Mouse (Mus musculus): ENCODE measurements around the gene Dnah10. TPM values are rescaled to one million over a fixed set of nuclear protein-coding genes. Genes with fewer than 3 reads are reported as not detected.

The Dnah10 gene
- polyA plus RNA-seq, 1 experiment: 0.25 TPM

DNA sequence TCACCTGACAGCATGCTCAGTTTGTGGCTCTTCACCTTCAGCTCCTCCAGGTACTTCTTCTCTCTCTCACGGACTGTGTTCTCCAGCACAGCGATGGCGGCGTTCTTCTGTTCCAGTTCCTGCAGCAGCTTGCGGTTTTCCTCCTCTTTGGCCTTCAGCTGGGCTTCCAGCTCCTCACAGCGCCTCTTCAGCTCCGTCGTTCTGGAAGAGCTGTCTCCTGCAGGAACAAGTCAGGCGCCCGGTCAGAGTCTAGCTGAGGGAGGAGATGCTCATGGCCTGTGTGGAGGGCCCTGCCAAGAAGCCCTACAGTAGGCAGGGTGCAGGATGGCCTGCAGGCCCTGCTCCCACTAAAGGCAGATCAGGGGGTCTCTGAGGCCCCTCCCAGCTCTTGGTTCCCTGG, 111.2 kb downstream of the Dnah10 start:
- 83% methylated on average over 10 of the region's 10 CpGs for WGBS
- H3K4me1 ChIP-seq (ENCODE audit: control insufficient read depth, insufficient read depth, low read length): no peaks in the 10 kb centered on the region
- no peaks in the 10 kb centered on the region for H3K27me3 ChIP-seq (replicated peaks; ENCODE audit: control insufficient read depth, insufficient read depth, low read length)

DNA sequence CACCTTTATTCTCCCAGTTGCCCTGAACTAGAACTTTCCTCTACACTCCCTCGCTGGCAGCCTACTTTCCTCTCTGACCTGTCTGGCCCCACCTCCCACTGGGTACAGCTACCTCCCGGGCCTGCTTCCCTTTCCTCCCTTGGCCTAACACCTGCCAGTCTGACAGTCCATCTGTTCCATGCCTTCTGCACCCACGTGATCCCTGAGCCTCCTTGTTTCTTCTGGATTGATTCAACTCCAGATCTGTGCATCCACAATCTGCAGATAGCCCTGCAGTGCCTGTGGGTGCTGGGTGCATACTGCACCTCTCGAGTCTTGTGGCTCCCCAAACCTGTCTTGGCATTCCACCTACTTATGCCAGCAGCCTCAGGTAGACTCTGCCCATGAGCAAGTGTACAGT, 111.7 kb downstream of the Dnah10 start:
- no peaks in the 10 kb centered on the region for H3K4me1 ChIP-seq (ENCODE audit: control insufficient read depth, insufficient read depth, low read length)
- no peaks in the 10 kb centered on the region for H3K27me3 ChIP-seq (replicated peaks; ENCODE audit: control insufficient read depth, insufficient read depth, low read length)
- TF ChIP-seq POLR2A (IDR thresholded peaks at IDR 0.05; ENCODE audit: low read depth, low read length): no peak
- no peak for TF ChIP-seq CTCF (conservative IDR thresholded peaks at IDR 0.05; ENCODE audit: insufficient read depth, insufficient read length, low read depth, low read length)
- no peak overlapping the region for H3K4me3 ChIP-seq (ENCODE audit: insufficient read depth, low read depth, low read length)
- H3K36me3 ChIP-seq (ENCODE audit: control insufficient read depth, insufficient read depth, low read length): no peaks in the 10 kb centered on the region
- no peak for DNase-seq
- WGBS: 49% methylated on average over 4 of the region's 4 CpGs
- no peak overlapping the region for H3K27ac ChIP-seq (ENCODE audit: insufficient read depth, low read depth, low read length)

More for the DNA sequence above, 111.2 kb downstream of the Dnah10 start:
- Histone ChIP-seq H3K27ac (ENCODE audit: insufficient read depth, low read depth, low read length) (no peak overlapping the region), H3K4me3 (ENCODE audit: insufficient read depth, low read depth, low read length) (no peak overlapping the region), H3K36me3 (ENCODE audit: control insufficient read depth, insufficient read depth, low read length) (no peaks in the 10 kb centered on the region)
- TF ChIP-seq POLR2A (IDR thresholded peaks at IDR 0.05; ENCODE audit: low read depth, low read length) (no peak), CTCF (conservative IDR thresholded peaks at IDR 0.05; ENCODE audit: insufficient read depth, insufficient read length, low read depth, low read length) (no peak)
- no peak for DNase-seq

DNA sequence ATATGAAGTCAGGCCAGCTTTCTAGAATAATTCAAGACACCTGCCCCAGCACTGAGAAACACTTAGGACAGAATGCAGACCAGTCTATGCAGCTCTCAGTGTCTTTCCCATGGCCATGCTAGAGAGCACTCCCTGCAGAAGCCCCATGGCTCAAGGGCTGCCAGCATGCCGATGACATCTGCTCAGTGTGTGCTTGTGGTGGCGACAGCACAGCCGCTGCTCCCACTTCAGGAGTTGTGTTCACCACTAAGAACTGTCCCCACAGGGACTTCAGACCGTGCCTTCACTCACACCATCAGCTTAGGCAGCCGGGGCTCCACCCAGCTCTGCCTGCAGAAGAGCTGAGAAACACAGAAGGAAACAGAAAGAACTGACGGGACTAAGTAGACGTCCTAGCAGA, 115.3 kb downstream of the Dnah10 start:
- no peaks in the 10 kb centered on the region for H3K4me1 ChIP-seq (ENCODE audit: control insufficient read depth, insufficient read depth, low read length)
- H3K36me3 ChIP-seq (ENCODE audit: control insufficient read depth, insufficient read depth, low read length): no peaks in the 10 kb centered on the region
- WGBS: 88% methylated on average over 7 of the region's 7 CpGs
- H3K27me3 ChIP-seq (replicated peaks; ENCODE audit: control insufficient read depth, insufficient read depth, low read length): no peaks in the 10 kb centered on the region
- DNase-seq: no peak
- H3K27ac ChIP-seq (ENCODE audit: insufficient read depth, low read depth, low read length): no peak overlapping the region
- no peak overlapping the region for H3K4me3 ChIP-seq (ENCODE audit: insufficient read depth, low read depth, low read length)
- TF ChIP-seq POLR2A (IDR thresholded peaks at IDR 0.05; ENCODE audit: low read depth, low read length): no peak
- TF ChIP-seq CTCF (conservative IDR thresholded peaks at IDR 0.05; ENCODE audit: insufficient read depth, insufficient read length, low read depth, low read length): no peak

DNA sequence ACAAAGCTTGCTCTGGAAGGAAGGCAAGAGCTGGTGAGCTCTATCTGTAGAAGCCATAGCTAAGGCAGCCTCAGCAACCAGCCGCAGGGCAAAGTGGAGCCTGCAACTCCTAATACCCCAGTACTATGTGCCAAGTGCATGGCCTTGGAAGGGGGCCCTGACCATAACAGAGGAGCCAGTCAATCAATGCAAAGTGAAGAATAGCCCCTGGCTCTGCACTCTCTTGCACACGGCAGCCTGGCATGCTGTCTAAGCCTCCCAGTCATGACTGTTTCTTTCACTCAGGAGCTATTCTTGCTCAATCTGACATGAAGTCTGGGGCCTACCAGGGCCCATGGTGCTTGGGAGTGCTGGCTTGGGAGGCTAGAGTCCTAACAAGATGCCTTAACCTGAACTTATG, 115.8 kb downstream of the Dnah10 start:
- Histone ChIP-seq H3K4me3 (ENCODE audit: insufficient read depth, low read depth, low read length) (no peak overlapping the region), H3K27me3 (replicated peaks; ENCODE audit: control insufficient read depth, insufficient read depth, low read length) (no peaks in the 10 kb centered on the region), H3K36me3 (ENCODE audit: control insufficient read depth, insufficient read depth, low read length) (no peaks in the 10 kb centered on the region), H3K4me1 (ENCODE audit: control insufficient read depth, insufficient read depth, low read length) (no peaks in the 10 kb centered on the region), H3K27ac (ENCODE audit: insufficient read depth, low read depth, low read length) (no peak overlapping the region)
- no peak for TF ChIP-seq POLR2A (IDR thresholded peaks at IDR 0.05; ENCODE audit: low read depth, low read length)
- no peak for TF ChIP-seq CTCF (conservative IDR thresholded peaks at IDR 0.05; ENCODE audit: insufficient read depth, insufficient read length, low read depth, low read length)
- DNase-seq: no peak
- 78% methylated on average over 2 of the region's 2 CpGs for WGBS

DNA sequence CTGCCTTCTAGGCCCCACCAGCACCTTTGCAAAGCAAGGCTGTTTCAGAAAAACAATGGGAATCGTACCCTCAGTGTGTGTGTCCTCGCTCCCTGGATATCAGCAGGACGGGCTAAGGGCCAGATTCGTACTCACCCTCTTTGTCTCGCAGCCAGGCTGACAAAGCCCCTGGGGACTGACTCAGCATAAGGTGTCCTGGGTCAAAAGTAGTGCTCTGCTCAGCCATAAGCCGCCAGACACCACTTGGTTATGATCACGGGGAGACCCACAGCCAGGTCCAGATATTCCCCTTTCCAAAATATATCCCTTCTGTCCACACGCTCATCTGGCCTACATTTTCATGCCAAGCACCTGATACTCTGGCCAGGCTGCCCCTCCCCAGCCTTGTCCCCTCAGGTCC, 118.5 kb downstream of the Dnah10 start:
- Histone ChIP-seq H3K27me3 (replicated peaks; ENCODE audit: control insufficient read depth, insufficient read depth, low read length) (no peaks in the 10 kb centered on the region), H3K4me3 (ENCODE audit: insufficient read depth, low read depth, low read length) (no peak overlapping the region), H3K27ac (ENCODE audit: insufficient read depth, low read depth, low read length) (no peak overlapping the region), H3K36me3 (ENCODE audit: control insufficient read depth, insufficient read depth, low read length) (no peaks in the 10 kb centered on the region), H3K4me1 (ENCODE audit: control insufficient read depth, insufficient read depth, low read length) (no peaks in the 10 kb centered on the region)
- TF ChIP-seq POLR2A (IDR thresholded peaks at IDR 0.05; ENCODE audit: low read depth, low read length): no peak
- TF ChIP-seq CTCF (conservative IDR thresholded peaks at IDR 0.05; ENCODE audit: insufficient read depth, insufficient read length, low read depth, low read length): no peak
- WGBS: 86% methylated on average over 8 of the region's 8 CpGs
- DNase-seq: no peak

DNA sequence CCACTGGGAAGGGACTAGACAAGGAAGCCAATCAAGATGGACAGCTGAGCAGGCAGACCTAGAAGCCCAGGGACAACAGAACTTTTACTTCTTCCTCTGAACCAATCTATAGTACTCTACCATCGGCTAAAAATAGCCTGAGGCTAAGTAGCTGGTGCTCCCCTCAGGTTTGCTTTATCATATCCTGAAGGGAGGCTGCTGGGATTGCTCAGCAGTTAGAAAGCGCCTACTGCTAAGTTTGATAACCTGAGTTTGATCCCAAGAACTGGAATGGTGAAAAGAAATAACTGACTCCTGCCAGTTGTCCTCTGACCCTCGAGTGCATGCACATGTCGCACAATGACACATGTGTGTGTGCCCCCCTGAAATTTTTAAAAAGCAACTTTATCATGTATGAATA, 120.0 kb downstream of the Dnah10 start:
- no peaks in the 10 kb centered on the region for H3K36me3 ChIP-seq (ENCODE audit: control insufficient read depth, insufficient read depth, low read length)
- H3K27ac ChIP-seq (ENCODE audit: insufficient read depth, low read depth, low read length): no peak overlapping the region
- H3K27me3 ChIP-seq (replicated peaks; ENCODE audit: control insufficient read depth, insufficient read depth, low read length): no peaks in the 10 kb centered on the region
- no peak overlapping the region for H3K4me3 ChIP-seq (ENCODE audit: insufficient read depth, low read depth, low read length)
- WGBS: 69% methylated on average over 4 of the region's 4 CpGs
- TF ChIP-seq POLR2A (IDR thresholded peaks at IDR 0.05; ENCODE audit: low read depth, low read length) (no peak), CTCF (conservative IDR thresholded peaks at IDR 0.05; ENCODE audit: insufficient read depth, insufficient read length, low read depth, low read length) (no peak)
- DNase-seq: no peak
- no peaks in the 10 kb centered on the region for H3K4me1 ChIP-seq (ENCODE audit: control insufficient read depth, insufficient read depth, low read length)

DNA sequence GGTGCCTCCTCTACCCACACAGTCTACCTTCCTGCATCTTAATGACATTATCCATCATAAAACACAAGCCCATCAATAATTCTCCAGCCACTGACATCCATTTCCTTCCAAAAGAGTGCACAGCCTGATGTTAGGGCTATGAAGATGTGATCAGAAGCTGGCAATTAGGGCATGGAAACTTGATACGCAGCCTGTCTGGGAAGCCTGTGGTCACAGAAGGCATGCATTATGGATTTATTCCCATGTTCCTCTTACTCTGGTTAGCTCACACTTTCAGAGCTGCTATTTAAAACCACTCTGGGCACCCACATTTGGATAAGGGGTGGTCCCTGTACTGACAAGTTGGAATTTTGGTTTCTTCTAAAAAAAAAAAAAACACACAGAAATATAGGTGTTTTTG, 122.1 kb downstream of the Dnah10 start:
- no peaks in the 10 kb centered on the region for H3K36me3 ChIP-seq (ENCODE audit: control insufficient read depth, insufficient read depth, low read length)
- H3K27me3 ChIP-seq (replicated peaks; ENCODE audit: control insufficient read depth, insufficient read depth, low read length): no peaks in the 10 kb centered on the region
- 87% methylated on average over 1 of the region's 1 CpGs for WGBS
- no peaks in the 10 kb centered on the region for H3K4me1 ChIP-seq (ENCODE audit: control insufficient read depth, insufficient read depth, low read length)
- no peak overlapping the region for H3K4me3 ChIP-seq (ENCODE audit: insufficient read depth, low read depth, low read length)
- TF ChIP-seq POLR2A (IDR thresholded peaks at IDR 0.05; ENCODE audit: low read depth, low read length): no peak
- no peak for TF ChIP-seq CTCF (conservative IDR thresholded peaks at IDR 0.05; ENCODE audit: insufficient read depth, insufficient read length, low read depth, low read length)
- no peak overlapping the region for H3K27ac ChIP-seq (ENCODE audit: insufficient read depth, low read depth, low read length)
- no peak for DNase-seq

DNA sequence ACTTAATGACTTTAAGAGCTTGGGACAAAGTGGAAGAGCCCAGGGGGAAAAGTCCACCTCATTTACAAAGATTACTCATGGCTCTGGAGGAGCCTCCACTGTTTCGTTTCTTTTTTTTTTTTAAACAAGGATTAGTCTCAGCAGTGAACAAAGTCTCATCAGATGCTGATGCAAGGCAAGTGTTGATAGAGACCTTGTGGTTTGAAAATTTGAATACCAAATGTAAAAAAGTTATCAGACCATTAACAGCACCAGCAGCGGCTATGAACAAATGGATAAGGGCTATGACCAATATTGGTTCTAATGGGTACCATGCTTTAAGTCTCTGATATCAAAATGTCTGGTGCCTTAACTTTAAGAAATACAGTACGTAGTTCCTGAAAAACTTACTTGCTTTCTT, 124.1 kb downstream of the Dnah10 start:
- Histone ChIP-seq H3K27me3 (replicated peaks; ENCODE audit: control insufficient read depth, insufficient read depth, low read length) (no peaks in the 10 kb centered on the region), H3K36me3 (ENCODE audit: control insufficient read depth, insufficient read depth, low read length) (no peaks in the 10 kb centered on the region), H3K27ac (ENCODE audit: insufficient read depth, low read depth, low read length) (no peak overlapping the region), H3K4me3 (ENCODE audit: insufficient read depth, low read depth, low read length) (no peak overlapping the region), H3K4me1 (ENCODE audit: control insufficient read depth, insufficient read depth, low read length) (0 out of 2 replicates have a peak, but pooled peaks cover 3% of the 10 kb centered on the region)
- TF ChIP-seq POLR2A (IDR thresholded peaks at IDR 0.05; ENCODE audit: low read depth, low read length) (no peak), CTCF (conservative IDR thresholded peaks at IDR 0.05; ENCODE audit: insufficient read depth, insufficient read length, low read depth, low read length) (no peak)
- WGBS: 81% methylated on average over 3 of the region's 3 CpGs
- no peak for DNase-seq
